Mouse (Mus musculus): ENCODE results near the gene Sis. TPM values are rescaled to one million over a fixed set of nuclear protein-coding genes. Genes with fewer than 3 reads are reported as not detected.

Sis gene
- polyA plus RNA-seq (2012; rRNA removed; ENCODE audit: low replicate concordance): not detected in 2 replicates

DNA sequence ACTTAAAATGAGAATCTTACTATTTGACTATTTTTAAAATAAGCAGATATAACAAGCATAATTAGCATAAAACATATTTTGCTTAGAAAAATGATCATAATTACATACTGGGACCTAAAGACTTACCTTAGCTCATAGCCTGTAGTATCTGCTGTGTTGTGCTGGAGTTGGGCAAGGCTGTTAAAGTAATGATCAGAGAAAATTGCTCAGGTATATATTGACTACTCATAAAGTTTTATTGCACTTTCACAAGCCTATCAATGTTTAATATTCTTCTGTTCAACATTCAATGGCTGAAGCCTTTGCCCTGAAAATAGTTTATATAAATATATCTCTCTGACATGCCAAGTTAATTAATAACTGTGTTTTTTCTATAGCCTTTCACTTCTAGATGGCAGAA lies at the start of gene Sis:
Sis (minus strand) TSS at position 189 of the 400 bp plus-strand sequence.

Other genes with a start within 250 kb of the Sis start
- gene Slitrk3, start 89.9 kb upstream of the Sis start, polyA plus RNA-seq (2012; rRNA removed; ENCODE audit: low replicate concordance): 0.20 and 6.2 TPM in 2 replicates